Mouse (Mus musculus) kidney, postnatal 4 days (tissue): ENCODE results near the gene Bscl2.
"Not testable (repeated sequence)": the region's sequence is repeated elsewhere in the genome, so short reads cannot be mapped to it uniquely, and the experiment has no call there.

Experiments used
- DNase-seq, 2 experiments: peaks; one replicate each; pipeline ENCODE4 v3.0.0; 2021; ENCODE audit warnings: mixed read lengths in 2 of 2

Gene Bscl2

DNA sequence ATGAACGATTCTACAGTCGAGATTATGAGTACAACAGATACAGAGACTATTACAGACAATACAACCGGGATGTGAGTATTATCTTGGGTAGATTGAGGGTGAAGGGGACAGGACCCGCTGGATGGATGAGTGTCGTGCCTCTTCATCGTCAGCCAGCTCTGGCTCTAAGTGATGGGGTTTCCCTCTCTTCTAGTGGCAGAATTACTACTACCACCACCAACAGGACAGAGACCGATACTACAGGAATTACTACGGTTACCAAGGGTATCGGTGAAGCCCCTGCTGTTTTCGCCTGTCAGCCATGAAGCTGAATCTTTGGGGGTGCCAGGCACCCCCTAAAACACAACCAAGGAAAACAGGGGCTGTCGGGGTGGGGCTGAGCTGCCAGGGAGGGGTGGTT lies 6.0 kb upstream of the Bscl2 start:
- no peak for DNase-seq

DNA sequence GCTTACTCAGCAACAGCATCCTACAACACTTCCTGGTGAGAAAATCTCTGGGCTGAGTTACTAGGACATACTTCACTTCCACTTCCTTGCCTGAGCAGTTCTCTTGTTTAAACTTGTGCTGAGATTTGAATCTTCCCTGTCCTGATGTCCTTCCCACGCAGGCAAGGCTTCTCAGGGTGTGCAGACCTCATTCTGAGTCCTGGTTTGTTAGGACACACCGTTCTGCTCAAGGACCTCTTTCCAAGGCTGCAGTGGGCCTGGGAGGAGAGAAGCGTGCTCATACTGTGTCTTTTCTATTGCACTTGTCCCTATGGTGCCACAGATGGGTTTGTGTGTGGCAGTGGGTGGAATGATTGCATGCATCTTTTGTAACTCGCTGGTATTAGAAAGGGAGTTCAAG lies 4.3 kb upstream of the Bscl2 start:
- DNase-seq, result no peak

DNA sequence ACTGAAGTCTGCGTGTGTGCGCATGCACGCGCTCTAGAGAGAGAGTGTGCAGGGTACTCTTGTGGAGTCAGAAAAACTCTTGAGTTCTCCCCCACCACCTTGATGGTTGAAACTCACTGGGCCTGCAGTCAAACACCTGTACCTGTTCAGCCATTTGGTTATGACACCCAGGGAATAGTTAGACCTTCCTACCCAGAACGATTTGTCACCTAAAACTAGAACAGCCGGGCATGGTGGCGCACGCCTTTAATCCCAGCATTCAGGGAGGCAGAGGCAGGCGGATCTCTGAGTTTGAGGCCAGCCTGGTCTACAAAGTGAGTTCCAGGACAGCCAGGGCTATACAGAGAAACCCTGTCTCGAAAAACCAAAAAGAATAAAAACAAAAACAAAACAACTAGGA lies 940 bp upstream of the Bscl2 start:
- not testable (repeated sequence) for DNase-seq

DNA sequence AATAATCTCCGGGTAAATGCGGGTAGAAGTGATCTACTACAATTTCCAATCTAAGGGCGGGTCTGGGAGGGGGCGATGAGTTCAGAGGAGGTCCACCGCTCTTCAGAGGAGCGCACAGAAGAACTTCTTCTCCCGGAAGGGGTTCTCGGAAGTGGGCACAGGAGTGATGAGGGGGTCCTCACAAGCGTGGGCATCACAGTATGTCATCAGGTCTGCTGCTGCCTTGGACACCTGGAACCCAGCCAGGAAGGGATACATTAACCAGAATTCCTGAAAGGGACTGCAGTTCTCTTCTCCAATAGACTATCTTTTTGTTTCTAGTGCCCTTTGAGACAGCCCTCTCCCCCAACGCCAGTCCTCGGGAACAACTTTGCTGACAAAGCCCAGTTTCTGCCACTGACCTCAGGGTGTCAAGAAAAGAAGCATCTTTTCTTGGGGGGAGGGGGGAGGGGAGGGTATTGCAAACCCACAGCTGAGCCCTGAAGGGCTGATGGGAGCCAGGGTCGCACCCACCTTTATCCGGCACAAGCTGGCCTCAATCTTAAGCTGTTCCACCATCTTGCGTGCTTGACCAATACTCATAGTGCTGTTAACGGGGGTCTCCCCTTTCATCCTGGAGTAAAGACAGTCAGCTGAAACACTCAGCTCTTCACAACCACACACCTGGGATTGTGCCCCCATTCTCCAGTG lies 919 bp downstream of the Bscl2 start:
- DNase-seq, result peak; percentile 60 to 72

DNA sequence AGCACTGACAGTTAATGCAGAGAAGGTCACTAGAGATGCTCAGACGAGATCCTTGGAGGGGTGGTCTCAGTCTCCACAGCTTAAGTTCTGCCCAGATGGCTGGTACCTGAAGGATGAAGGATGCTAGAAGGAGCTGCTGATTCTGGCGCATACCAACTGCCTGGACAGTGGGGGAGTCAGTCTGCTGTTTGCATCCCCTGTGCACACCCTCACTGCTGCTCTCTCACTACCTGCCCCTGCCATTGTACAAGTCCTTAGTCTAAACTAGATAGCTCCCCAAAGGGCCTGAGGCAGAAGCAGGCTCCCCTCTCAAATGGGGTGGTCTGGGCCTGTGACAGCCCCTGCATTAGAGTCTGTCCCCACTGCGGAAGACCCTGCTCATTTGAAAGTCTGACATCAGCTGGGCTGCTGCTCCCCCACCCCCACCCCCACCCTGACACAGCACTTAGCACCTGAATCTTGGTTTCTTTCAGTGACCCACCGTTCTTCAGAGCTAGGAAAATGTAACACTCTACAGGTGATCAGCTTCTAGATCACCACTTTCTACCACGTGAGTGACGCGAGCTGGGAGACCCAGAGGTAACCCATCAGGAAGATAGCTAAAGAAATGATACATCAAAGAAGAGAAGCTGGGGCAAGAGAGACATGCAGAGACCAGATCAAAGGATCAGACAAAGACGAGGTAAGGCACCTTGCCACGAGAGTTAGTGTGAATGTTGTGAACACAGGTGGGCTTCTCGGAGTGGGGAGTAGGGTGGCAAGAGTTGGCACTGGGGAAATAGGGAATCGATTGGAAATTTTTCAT lies 2.0 kb downstream of the Bscl2 start, which contains the start of gene Gng3:
TSS of gene Gng3 (minus strand) at position 92 of the 805 bp plus-strand sequence.
- peak in 1 of 2 experiments; percentile 46 for DNase-seq

DNA sequence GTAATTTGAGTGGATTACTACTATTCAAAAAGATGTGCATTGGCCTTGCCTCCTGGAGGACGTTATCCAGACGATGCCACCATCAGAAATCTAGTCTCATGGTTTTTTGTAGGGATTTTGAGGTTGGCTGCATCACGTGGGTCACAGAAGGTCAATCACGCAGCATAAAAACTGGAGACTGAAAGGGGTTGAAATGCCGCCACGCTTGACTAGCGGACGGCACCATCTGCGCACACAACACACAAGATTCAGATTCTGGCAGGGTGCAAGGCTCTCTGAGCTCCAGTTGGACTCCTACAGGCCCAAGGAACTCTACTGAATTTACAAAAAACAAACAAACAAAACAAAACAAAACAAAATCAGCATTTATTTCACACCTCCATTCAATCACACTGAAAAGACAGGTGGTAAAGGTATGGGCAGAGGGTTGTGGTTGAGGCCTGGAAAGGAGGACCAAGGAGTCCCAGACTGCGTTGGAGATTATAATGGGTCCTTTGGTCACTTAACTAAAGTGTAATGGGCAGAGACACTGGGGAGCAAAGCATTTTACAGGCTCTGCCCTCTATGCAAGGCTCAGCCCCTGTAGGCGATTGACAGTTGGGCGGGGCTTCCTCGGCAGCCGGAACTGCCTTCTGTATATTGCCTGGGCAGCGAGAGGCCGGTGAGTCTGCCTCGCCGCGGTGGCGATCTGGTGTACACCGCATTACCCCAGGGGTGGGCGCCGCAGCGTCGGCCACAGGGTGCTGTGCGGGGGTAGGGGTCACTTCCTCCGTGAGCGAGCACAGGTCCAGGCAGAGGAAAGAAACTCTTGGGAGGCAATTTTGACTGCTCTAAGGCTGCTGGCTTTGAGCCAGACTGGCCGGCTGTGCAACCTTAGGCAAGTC lies 2.9 kb downstream of the Bscl2 start:
- peak; percentile 84 to 90 for DNase-seq

DNA sequence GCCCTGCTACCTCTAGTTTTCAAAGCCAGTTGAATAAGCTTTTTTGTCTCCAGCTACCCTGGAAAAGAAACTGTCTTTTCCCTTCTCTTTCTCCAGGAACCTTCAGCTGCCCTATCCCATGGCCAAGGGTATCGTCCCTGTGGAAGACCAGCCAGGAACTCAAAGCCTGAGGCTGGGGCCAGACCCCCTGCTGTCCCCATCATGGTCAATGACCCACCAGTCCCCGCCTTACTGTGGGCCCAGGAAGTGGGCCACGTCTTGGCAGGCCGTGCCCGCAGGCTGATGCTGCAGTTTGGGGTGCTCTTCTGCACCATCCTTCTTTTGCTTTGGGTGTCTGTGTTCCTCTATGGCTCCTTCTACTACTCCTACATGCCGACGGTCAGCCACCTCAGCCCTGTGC lies 3.7 kb downstream of the Bscl2 start:
- no peak for DNase-seq

DNA sequence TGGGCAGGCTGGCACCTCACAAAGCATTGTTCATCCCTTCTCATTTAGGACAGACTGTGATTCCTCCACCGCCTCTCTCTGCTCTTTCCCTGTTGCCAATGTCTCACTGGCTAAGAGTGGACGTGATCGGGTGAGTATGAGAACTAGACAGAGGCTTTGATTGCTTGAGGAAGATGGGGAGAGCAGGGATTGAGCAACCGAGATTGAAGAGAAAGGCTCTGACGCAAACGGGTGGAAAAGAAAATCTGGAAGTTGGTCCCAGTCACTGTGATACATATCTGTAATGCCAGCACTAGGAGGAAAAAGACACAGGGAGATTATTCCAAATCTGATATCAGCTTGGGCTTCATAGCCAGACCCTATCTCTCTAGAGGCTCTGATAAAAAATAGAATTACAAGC lies 5.7 kb downstream of the Bscl2 start:
- no peak for DNase-seq

DNA sequence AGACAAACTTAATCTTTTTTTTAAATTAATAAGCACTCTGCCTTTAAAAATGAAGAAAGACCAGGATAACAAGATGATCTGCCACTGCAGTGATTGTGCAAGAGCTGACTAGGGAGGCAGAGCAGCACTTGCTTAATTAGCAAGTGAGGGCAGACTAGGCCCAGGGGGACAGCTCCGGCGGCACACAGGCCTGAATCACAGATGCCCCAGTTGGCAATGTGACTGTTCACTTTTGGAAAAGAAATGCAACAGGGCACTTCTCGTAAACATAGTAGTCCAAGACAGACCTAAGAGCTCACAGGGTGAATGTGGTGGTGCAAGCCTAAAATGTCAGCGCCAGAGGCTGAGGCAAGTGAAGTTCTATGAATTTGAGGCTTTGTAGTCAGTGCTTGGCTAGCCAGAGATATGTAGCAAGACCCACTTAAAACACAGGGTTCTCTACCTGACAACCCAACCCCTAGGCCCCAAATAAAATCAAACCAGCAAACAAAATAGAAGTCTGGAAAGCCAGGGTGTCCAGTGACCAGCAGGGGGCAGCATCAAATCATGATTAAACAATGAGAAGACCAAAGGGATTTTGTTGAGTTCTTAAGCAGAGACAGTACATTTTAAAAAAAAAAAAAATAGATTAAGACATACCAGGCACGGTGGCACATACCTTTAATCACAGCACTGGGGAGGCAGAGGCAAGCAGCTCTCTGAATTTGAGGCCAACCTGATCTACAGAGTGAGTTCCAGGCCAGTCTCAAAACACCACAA lies 7.3 kb downstream of the Bscl2 start:
- DNase-seq, result peak; percentile 89 to 90

DNA sequence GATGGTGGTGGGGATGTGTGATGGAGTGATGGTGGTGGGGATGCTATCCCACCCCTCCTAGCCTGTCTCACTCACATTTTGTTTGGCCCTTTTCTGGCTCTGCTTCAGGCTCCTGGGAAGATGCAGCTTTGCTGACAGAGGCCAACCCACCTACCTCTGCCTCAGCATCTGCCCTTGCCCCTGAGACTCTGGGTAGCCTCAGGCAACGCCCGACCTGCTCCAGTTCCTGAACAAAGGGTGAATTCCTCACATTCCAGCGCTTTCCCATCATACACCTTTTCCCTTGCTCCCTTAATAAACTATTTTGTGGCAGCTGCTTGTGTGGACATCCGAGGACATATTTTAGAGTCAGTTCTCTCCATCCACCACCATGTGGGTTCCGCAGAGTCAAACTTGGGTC lies 11.1 kb downstream of the Bscl2 start:
- DNase-seq, result no peak

DNA sequence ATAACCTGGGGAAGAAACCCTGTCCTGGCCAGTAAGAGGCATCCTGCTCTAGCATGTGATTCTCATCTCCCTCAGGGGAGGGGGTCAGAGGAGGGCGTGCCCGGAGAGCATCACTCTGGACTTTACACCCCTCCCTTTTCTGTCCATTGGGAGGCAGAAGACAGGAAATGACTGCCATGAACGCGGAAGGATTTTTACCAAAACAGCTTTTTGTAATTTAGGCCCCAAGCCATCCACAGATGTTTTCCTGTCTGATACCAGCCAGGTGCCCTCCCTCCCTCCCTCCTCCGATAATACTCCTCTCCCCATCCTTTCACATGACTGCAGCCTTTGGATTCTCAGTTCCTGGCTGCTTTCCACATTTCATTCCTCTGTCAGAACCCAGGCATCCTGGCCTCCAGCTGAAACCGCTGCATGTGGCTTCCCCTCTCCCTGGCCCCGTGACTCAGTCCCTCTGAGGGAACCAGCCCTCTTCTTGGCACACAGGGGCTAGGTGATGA lies 13.2 kb downstream of the Bscl2 start, which contains the start of gene Lrrn4cl:
TSS of gene Lrrn4cl (plus strand) at position 367 of the 500 bp plus-strand sequence.
- DNase-seq, result peak; percentile 45 to 75

DNA sequence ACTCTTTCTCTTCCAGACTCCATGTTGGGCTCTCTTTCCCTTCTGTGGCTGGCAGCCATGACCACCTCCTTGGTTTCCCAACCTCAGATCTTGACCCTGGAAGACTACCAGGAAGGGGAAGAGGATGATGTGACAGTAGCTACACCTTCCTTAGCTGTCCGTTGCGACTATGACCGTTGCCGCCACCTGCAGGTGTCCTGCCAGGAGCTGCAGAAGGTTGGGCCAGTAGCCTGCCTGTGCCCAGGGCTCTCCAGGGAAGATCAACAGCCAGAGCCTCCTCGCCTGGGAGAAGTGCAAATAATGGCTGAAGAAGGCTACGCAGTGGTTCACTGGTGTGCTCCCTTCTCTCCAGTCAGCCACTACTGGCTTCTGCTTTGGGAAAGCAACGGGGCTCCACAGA lies 14.4 kb downstream of the Bscl2 start:
- no peak for DNase-seq

DNA sequence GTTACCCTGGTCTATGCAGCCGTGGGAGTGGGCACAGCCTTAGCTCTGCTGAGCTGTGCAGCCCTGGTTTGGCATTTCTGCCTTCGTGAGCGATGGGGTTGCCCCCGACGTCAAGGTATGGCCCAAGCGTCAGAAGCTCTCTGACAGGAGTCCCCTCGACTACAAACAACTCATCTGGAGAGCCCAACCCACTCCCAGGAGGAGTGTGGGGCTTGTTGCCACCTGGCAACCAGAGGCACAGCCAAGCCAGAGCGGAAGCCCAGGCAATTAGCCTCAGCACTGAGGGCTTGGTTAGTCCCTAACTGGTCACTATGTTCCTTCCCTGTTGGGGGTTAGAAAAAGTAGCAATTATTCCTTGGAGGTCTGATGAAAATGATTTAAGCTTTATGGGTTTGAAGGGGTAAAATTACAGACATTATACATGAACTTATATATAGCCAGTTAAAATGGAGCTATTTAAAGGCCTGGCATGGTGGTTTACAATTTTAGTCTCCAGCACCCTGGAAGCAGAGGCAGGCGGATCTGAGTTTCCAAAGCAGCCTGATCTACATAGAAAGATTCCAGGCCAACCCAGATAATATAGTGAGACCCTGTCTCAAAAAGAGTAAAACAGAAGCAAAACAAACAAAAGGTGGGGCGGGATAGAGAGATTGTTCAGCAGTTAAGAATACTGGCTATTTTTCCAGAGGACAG lies 15.1 kb downstream of the Bscl2 start:
- no peak for DNase-seq

DNA sequence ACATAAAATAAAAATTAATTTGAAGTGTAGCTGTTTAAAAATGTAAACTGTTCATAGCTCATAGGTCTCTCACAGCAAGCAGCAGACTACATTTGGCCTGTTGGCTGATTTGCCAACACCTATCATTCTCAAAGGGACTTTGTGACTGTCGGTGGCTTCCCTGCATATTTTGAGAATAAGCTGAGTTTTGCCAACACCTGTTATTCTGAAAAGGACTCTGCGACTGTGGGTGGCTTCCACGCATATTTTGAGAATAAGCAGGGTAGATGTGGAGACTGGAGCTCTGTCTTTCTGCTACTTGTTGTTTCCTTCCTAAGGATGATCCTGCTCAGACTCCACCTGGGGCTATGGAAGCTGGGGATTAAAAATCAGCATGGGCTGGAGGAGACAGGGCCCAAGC lies 15.8 kb downstream of the Bscl2 start:
- DNase-seq, result no peak

DNA sequence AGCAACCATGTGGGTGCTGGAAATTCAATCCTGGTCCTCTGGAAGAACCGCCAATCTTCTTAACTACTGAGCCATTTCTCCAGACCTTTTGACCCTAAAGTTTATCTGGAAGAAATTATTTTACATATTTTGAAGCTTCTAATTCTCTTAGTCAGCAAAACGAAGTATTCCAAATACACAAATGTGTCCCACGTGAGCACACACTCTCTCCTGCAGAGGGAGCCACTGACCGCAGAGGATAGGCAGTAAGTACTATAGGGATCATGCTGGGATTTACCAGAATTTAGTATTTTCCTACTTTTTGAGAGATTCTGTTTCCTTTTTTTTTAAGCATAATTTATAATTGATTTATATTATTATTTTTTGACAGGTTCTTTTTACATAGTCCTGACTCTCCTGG lies 20.4 kb downstream of the Bscl2 start:
- peak; percentile 73 to 81 for DNase-seq

DNA sequence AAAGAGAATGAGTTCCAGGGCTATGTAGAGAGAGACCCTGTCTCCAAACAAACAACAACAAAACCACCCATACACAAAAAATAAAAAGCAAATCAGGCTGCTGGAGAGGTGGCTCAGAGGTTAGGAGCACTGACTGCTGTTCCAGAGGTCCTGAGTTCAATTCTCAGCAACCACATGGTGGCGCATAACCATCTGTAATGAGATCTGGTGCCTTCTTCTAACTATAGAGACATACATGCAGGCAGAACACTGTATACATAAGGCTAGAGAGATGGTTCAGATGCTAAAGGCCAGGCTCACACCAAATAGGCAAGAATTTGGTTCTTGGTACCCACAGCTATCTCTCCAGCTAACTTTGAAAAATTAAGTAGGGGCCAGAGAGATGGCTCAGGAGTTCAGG lies 21.8 kb downstream of the Bscl2 start:
- peak in 1 of 2 experiments; percentile 45 for DNase-seq

DNA sequence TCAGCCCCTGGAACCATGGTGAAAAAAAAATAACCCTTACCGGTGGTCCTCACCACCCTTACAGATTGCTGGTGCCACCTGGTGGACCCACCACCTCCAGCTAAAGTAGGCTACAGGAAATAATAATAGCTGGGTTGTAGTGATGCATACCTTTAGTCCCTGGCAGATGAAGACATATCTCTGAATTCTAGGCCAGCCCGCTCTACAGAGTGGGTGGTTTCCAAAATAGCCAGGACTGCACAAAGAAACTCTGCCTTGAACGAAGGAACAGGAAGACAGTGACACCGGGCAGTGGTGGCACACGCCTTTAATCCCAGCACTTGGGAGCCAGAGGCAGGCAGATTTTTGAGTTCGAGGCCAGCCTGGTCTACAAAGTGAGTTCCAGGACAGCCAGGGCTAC lies 27.0 kb downstream of the Bscl2 start:
- no peak for DNase-seq

DNA sequence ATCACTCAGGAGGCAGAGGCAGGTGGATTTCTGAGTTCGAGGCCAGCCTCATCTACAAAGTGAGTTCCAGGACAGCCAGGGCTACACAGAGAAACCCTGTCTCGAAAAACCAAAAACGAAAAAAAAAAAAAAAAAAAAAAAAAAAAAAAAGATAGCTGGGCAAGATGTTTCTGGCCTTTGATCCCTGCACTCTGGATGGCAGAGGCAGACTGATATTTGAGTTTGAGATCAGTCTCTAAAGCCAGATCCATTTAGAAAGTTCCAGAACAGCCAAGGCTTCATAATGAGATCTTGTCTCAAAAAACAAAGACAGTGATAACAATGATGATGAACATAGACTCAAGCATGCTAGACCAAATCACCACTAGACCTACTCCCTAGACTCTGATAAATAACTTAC lies 33.1 kb downstream of the Bscl2 start:
- not testable (repeated sequence) for DNase-seq

DNA sequence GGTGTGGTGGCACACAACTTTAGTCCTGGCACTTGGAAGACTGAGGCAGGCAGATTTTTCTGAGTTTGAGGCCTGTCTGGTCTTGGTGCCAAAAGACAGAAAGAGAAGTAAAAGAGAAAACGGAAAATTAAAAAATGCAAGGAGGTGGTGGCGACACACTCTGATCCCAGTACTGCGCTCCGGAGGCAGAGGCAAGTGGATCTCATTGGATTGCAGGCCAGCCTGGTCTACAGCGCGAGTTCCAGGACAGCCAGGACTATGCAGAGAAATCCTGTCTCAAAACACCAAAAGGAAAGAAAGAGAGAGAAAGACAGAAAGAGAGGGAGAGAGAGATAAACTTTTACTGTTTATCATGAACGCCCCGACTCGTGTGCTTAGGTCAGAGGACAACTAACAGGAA lies 33.6 kb downstream of the Bscl2 start:
- no peak for DNase-seq

DNA sequence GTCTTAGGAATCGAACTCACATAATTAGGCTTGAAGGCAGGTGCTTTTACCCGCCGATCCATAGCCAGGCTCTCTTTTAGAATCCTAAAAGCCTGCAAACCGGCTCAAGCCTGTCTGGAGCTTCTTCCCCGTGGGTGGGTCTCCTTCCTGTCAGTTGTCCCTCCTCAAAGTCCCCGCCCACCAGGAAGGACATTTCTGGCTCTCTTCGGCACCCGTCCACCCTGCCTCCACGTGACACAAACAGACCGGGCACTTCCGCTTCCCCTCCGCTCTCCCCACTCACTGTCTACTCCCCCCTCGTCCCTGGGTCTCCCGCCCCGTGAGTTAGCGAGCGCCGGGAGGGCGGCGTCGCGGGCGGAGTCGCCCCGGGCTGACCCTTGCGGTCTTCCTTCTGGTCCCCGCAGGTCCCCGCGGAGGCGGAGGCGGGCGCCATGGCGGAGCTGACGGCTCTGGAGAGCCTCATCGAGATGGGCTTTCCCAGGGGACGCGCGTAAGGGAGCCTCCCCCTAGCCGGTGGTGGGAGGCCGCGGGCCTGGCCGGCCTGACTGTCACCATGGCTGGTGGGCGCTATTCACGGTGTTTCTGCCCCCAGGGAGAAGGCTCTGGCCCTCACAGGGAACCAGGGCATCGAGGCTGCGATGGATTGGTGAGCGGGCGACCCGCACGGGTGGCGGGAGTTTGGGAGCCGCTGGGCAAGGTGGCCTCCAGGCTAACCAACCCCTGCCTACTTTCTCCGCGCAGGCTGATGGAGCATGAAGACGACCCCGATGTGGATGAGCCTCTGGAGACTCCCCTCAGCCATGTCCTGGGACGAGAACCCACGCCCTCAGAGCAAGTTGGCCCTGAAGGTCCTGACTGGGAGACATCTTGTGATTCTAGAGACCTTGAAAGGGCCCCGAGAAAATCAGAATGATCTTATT lies 34.3 kb downstream of the Bscl2 start, which contains the start of gene Ubxn1:
TSS of gene Ubxn1 (plus strand) at position 230 of the 920 bp plus-strand sequence.
- peak; percentile 95 to 97 for DNase-seq
